Mouse (Mus musculus) MEL (cell line): ENCODE data around the gene Scamp1. TPM values are rescaled to one million over a fixed set of nuclear protein-coding genes. Genes with fewer than 3 reads are reported as not detected.

Experiments
- DNase-seq: peaks from one replicate; pipeline ENCODE4 v3.0.0; 2011; ENCODE audit warnings: low read depth, low spot score
- H3K27ac ChIP-seq: 2 replicates; pipeline ENCODE4 v1.5.1; 2012; ENCODE audit warnings: low read depth, mild to moderate bottlenecking, control low read depth, low read length, moderate library complexity; ENCODE audit not compliant: control insufficient read depth
- H3K27me3 ChIP-seq, 2 experiments: fragments of 150-350 bp in 1 of 2; sonication (generic) in 1 of 2; 2 replicates each; pipeline ENCODE4 v1.6.1; 2012; ENCODE audit warnings: low read length in 2 of 2, mild to moderate bottlenecking in 2 of 2, improper control_type of control experiment in 1 of 2, moderate library complexity in 1 of 2; ENCODE audit not compliant: insufficient read depth in 2 of 2, control insufficient read depth in 1 of 2
- H3K36me3 ChIP-seq, 2 experiments: 2 replicates each; pipeline ENCODE4 v1.6.1; 2012 to 2014; ENCODE audit warnings: low read length in 2 of 2, improper control_type of control experiment in 1 of 2, inconsistent platforms in 1 of 2, mild to moderate bottlenecking in 1 of 2; ENCODE audit not compliant: insufficient read depth in 2 of 2, control insufficient read depth in 1 of 2
- H3K4me1 ChIP-seq, 2 experiments: fragments of 150-350 bp in 1 of 2; sonication (generic) in 1 of 2; 2 replicates each; pipeline ENCODE4 v1.6.1; 2012; ENCODE audit warnings: low read length in 2 of 2, improper control_type of control experiment in 1 of 2, mild to moderate bottlenecking in 1 of 2; ENCODE audit not compliant: insufficient read depth in 2 of 2, control insufficient read depth in 1 of 2
- H3K4me3 ChIP-seq, 2 experiments: fragments of 150-350 bp in 1 of 2; sonication (generic) in 1 of 2; 2 replicates each; pipeline ENCODE4 v1.5.1; 2012; ENCODE audit warnings: low read depth in 2 of 2, low read length in 2 of 2, mild to moderate bottlenecking in 2 of 2, moderate library complexity in 2 of 2, control low read depth in 1 of 2, improper control_type of control experiment in 1 of 2; ENCODE audit not compliant: control insufficient read depth in 1 of 2, insufficient read depth in 1 of 2
- H3K79me2 ChIP-seq: 2 replicates; pipeline ENCODE4 v1.6.1; 2012; ENCODE audit warnings: mild to moderate bottlenecking, low read length, moderate library complexity; ENCODE audit not compliant: control insufficient read depth, poor library complexity, insufficient read depth
- H3K9ac ChIP-seq: 2 replicates; pipeline ENCODE4 v1.6.1; 2012; ENCODE audit warnings: low read depth, mild to moderate bottlenecking, control low read depth, low read length, moderate library complexity; ENCODE audit not compliant: control insufficient read depth, poor library complexity, severe bottlenecking
- H3K9me3 ChIP-seq: fragments of 150-350 bp; sonication (generic); replicated peaks from 2 replicates; pipeline ENCODE4 v1.6.1; 2012; ENCODE audit warnings: mild to moderate bottlenecking, low read length, improper control_type of control experiment, moderate library complexity; ENCODE audit not compliant: insufficient read depth
- CHD2 ChIP-seq: IDR thresholded peaks from 2 replicates; pipeline ENCODE4 v1.6.1; 2011; ENCODE audit warnings: low read length, improper control_type of control experiment
- CTCF ChIP-seq, 3 experiments: IDR thresholded peaks in 2 of 3; conservative IDR thresholded peaks in 1 of 3; 2 replicates each; pipeline ENCODE4 v1.5.1; 2011 to 2012; ENCODE audit warnings: low read length in 3 of 3, low read depth in 2 of 3, mild to moderate bottlenecking in 2 of 3, improper control_type of control experiment in 1 of 3, inconsistent platforms in 1 of 3, mixed read lengths in 1 of 3, moderate library complexity in 1 of 3; ENCODE audit not compliant: control insufficient read depth in 1 of 3, insufficient read depth in 1 of 3, poor library complexity in 1 of 3, severe bottlenecking in 1 of 3
- E2F4 ChIP-seq: IDR thresholded peaks from 2 replicates; pipeline ENCODE4 v1.6.1; 2011; ENCODE audit warnings: low read depth, low read length, improper control_type of control experiment, borderline replicate concordance
- ELF1 ChIP-seq: IDR thresholded peaks from 2 replicates; pipeline ENCODE4 v1.6.1; 2014; ENCODE audit warnings: low read depth, mild to moderate bottlenecking, inconsistent platforms, low read length, improper control_type of control experiment, moderate library complexity
- EP300 ChIP-seq, 2 experiments: IDR thresholded peaks; 2 replicates each; pipeline ENCODE4 v1.6.1; 2011; ENCODE audit warnings: improper control_type of control experiment in 2 of 2, low read length in 2 of 2, low read depth in 1 of 2, mild to moderate bottlenecking in 1 of 2
- ETS1 ChIP-seq: IDR thresholded peaks from 2 replicates; pipeline ENCODE4 v1.6.1; 2012; ENCODE audit warnings: low read depth, mild to moderate bottlenecking, inconsistent platforms, low read length, improper control_type of control experiment, moderate library complexity
- GABPA ChIP-seq: IDR thresholded peaks from 2 replicates; pipeline ENCODE4 v1.6.1; 2012; ENCODE audit warnings: low read depth, mild to moderate bottlenecking, inconsistent platforms, low read length, improper control_type of control experiment, moderate library complexity
- GATA1 ChIP-seq: IDR thresholded peaks from 2 replicates; pipeline ENCODE4 v1.6.1; 2011; ENCODE audit warnings: low read depth, low read length, improper control_type of control experiment
- JUND ChIP-seq: IDR thresholded peaks from 2 replicates; pipeline ENCODE4 v1.6.1; 2011; ENCODE audit warnings: low read depth, mild to moderate bottlenecking, improper control_type of control experiment, low read length
- KAT2A ChIP-seq: conservative IDR thresholded peaks from 2 replicates; pipeline ENCODE4 v1.6.1; 2012; ENCODE audit warnings: low read depth, low read length, improper control_type of control experiment, inconsistent platforms
- MAX ChIP-seq: IDR thresholded peaks from 2 replicates; pipeline ENCODE4 v1.6.1; 2011; ENCODE audit warnings: low read length, improper control_type of control experiment
- MAZ ChIP-seq: IDR thresholded peaks from 2 replicates; pipeline ENCODE4 v1.6.1; 2012; ENCODE audit warnings: low read depth, mild to moderate bottlenecking, inconsistent platforms, low read length, improper control_type of control experiment
- MEF2A ChIP-seq: IDR thresholded peaks from 2 replicates; pipeline ENCODE4 v1.6.1; 2014; ENCODE audit warnings: low read depth, mild to moderate bottlenecking, inconsistent platforms, low read length, improper control_type of control experiment; ENCODE audit not compliant: poor library complexity, insufficient replicate concordance, severe bottlenecking; ENCODE audit errors: extremely low read depth
- MXI1 ChIP-seq: IDR thresholded peaks from 2 replicates; pipeline ENCODE4 v1.6.1; 2011; ENCODE audit warnings: mild to moderate bottlenecking, low read depth, low read length, improper control_type of control experiment
- MYB ChIP-seq: IDR thresholded peaks from 2 replicates; pipeline ENCODE4 v1.6.1; 2011; ENCODE audit warnings: mild to moderate bottlenecking, low read depth, low read length, improper control_type of control experiment
- NELFE ChIP-seq: IDR thresholded peaks from 2 replicates; pipeline ENCODE4 v1.6.1; 2011; ENCODE audit warnings: low read depth, low read length, improper control_type of control experiment
- NRF1 ChIP-seq: IDR thresholded peaks from 2 replicates; pipeline ENCODE4 v1.6.1; 2014; ENCODE audit warnings: low read depth, mild to moderate bottlenecking, inconsistent platforms, low read length, improper control_type of control experiment, moderate library complexity; ENCODE audit not compliant: poor library complexity, insufficient read depth, severe bottlenecking
- POLR2A ChIP-seq, 2 experiments: IDR thresholded peaks; 2 replicates each; pipeline ENCODE4 v1.6.1; 2011 to 2012; ENCODE audit warnings: low read length in 2 of 2, mild to moderate bottlenecking in 2 of 2, control low read depth in 1 of 2, improper control_type of control experiment in 1 of 2, low read depth in 1 of 2, moderate library complexity in 1 of 2; ENCODE audit not compliant: control insufficient read depth in 1 of 2, insufficient read depth in 1 of 2, poor library complexity in 1 of 2
- POLR2AphosphoS2 ChIP-seq: IDR thresholded peaks from 2 replicates; pipeline ENCODE4 v1.6.1; 2011; ENCODE audit warnings: low read length, improper control_type of control experiment
- POLR2AphosphoS5 ChIP-seq: IDR thresholded peaks from 2 replicates; pipeline ENCODE4 v1.6.1; 2012; ENCODE audit warnings: low read depth, borderline replicate concordance, mild to moderate bottlenecking, inconsistent platforms, low read length, moderate library complexity, mixed read lengths
- RAD21 ChIP-seq: IDR thresholded peaks from 2 replicates; pipeline ENCODE4 v1.6.1; 2011; ENCODE audit warnings: mild to moderate bottlenecking, low read depth, low read length, improper control_type of control experiment
- RCOR1 ChIP-seq: IDR thresholded peaks from 2 replicates; pipeline ENCODE4 v1.6.1; 2012; ENCODE audit warnings: low read depth, mild to moderate bottlenecking, inconsistent platforms, low read length, improper control_type of control experiment
- SIN3A ChIP-seq: IDR thresholded peaks from 2 replicates; pipeline ENCODE4 v1.6.1; 2012; ENCODE audit warnings: low read length, improper control_type of control experiment, inconsistent platforms
- TAL1 ChIP-seq: IDR thresholded peaks from 2 replicates; pipeline ENCODE4 v1.6.1; 2012; ENCODE audit warnings: mild to moderate bottlenecking, inconsistent platforms, low read length, moderate library complexity, mixed read lengths
- TCF12 ChIP-seq: IDR thresholded peaks from 2 replicates; pipeline ENCODE4 v1.6.1; 2014; ENCODE audit warnings: low read depth, mild to moderate bottlenecking, inconsistent platforms, low read length, improper control_type of control experiment, moderate library complexity
- UBTF ChIP-seq: IDR thresholded peaks from 2 replicates; pipeline ENCODE4 v1.6.1; 2012; ENCODE audit warnings: low read depth, mild to moderate bottlenecking, inconsistent platforms, low read length, improper control_type of control experiment, moderate library complexity, borderline replicate concordance; ENCODE audit not compliant: insufficient read depth
- USF2 ChIP-seq, 2 experiments: IDR thresholded peaks; 2 replicates each; pipeline ENCODE4 v1.6.1; 2011 to 2012; ENCODE audit warnings: improper control_type of control experiment in 2 of 2, low read length in 2 of 2, borderline replicate concordance in 1 of 2, inconsistent platforms in 1 of 2, low read depth in 1 of 2, mild to moderate bottlenecking in 1 of 2; ENCODE audit not compliant: insufficient read depth in 1 of 2
- ZKSCAN1 ChIP-seq: IDR thresholded peaks from 2 replicates; pipeline ENCODE4 v1.6.1; 2012; ENCODE audit warnings: low read depth, mild to moderate bottlenecking, inconsistent platforms, low read length, improper control_type of control experiment, moderate library complexity
- ZMIZ1 ChIP-seq: IDR thresholded peaks from 2 replicates; pipeline ENCODE4 v1.6.1; 2012; ENCODE audit warnings: low read depth, mild to moderate bottlenecking, inconsistent platforms, low read length, improper control_type of control experiment, moderate library complexity
- polyA plus RNA-seq, 2 experiments: library from polyadenylated mRNA; stranded (reverse) in 1 of 2; unstranded in 1 of 2; fragments of >175 nt in 1 of 2; fragments of >200 nt in 1 of 2; gene quantifications; 2 replicates each; pipeline versions ENCODE4 v1.2.1 to v1.2.4; 2012; ENCODE audit warnings: low replicate concordance in 2 of 2, low read depth in 1 of 2; ENCODE audit not compliant: insufficient read length in 2 of 2, insufficient read depth in 1 of 2, missing spikeins in 1 of 2
- total RNA-seq: library from RNA; depleted of rRNA; stranded (reverse); fragments of 300-350 nt; gene quantifications from 2 replicates; pipeline ENCODE4 v1.2.3, GENCODE M21; 2012

Gene Scamp1
- total and polyA plus RNA-seq, 3 experiments = 0.03 TPM; not detected in 2

DNA sequence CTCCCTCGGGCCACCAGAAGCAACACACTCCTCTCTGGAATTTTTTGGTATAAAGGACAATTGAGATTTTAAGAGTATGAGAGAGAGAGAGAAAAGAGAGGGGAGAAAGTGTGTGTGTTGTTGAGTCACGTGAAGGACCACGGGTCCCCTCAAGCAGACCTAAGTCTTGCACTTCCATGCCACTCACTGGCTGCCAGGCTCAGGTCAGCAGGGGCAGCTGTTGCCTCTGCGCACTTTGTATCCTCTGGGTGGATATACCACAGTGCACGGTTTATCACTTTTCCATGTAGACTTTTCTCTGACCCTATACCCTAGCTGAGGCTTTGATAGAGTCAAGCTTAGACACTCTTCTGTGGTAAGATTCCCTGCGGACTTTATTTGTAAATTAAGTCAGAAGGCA, 100.0 kb downstream of the Scamp1 start:
- Histone ChIP-seq H3K9me3 (no peaks in the 10 kb centered on the region), H3K36me3 (peaks cover 9 to 28% of the 10 kb centered on the region in 2 experiments)
- TF ChIP-seq JUND (no peak), MXI1 (no peak), TAL1 (no peak), UBTF (no peak), MAX (no peak), CHD2 (no peak), GABPA (no peak), POLR2A (IDR thresholded peaks at IDR 0.05; ENCODE audit: control insufficient read depth in 1 of 2, insufficient read depth in 1 of 2, low read depth in 1 of 2, low read length in 2 of 2, poor library complexity in 1 of 2) (no peak), NELFE (no peak), ETS1 (no peak), CTCF (IDR thresholded peaks at IDR 0.05 in 2 of 3, conservative IDR thresholded peaks at IDR 0.05 in 1 of 3; ENCODE audit: control insufficient read depth in 1 of 3, insufficient read depth in 1 of 3, low read depth in 2 of 3, low read length in 3 of 3, poor library complexity in 1 of 3, severe bottlenecking in 1 of 3) (no peak), MYB (no peak), SIN3A (no peak), KAT2A (no peak), USF2 (IDR thresholded peaks at IDR 0.05; ENCODE audit: borderline replicate concordance in 1 of 2, insufficient read depth in 1 of 2, low read depth in 1 of 2, low read length in 2 of 2) (no peak), E2F4 (no peak), POLR2AphosphoS5 (no peak), POLR2AphosphoS2 (no peak)
- TF ChIP-seq, all 39 proteins: peak for 0
- H3K27ac ChIP-seq = no peak overlapping the region
- no peak for DNase-seq
- peaks cover 17 to 31% of the 10 kb centered on the region in 2 experiments for H3K4me1 ChIP-seq
- H3K9ac ChIP-seq = no peak overlapping the region
- no peak overlapping the region for H3K4me3 ChIP-seq
- peaks cover 46% of the 10 kb centered on the region for H3K79me2 ChIP-seq
- no peaks in the 10 kb centered on the region for H3K27me3 ChIP-seq

DNA sequence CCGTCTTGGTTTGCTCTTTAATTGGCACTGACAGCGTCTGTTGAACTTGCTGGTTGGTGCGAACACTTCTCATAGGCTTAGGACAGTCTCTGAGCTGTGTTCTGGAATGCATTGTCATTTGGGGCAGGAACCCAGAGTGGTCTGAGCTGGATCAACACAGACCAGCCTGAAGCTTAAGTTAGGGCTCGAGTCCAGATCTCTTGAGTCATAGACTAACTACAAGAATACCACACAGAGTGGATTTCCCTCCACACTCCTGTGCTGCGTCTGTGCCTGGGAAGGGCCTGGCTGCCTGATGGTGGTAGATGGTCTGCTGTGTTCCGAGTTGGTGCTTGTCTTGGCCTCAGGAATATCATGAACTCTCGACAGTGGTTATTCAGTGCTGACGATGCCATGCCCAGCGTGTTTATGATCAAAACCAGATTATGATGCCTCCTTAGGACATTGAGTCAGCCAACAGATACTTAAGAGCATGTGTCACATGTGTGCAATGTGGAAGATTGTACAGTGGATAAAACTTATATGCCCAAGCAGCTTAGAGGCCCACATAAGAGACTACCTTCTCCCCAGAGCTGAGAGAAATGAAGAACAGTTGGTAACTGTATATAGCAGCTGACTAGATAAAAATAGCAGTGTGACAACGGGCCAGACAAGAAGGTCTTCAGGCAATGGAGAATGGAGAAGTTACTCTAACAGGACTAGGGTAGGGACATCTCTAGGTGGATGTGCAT, 100.8 kb downstream of the Scamp1 start:
- Histone ChIP-seq H3K4me1 (peaks cover 22 to 34% of the 10 kb centered on the region in 2 experiments), H3K9me3 (no peaks in the 10 kb centered on the region), H3K4me3 (no peak overlapping the region), H3K36me3 (peaks cover 7 to 35% of the 10 kb centered on the region in 2 experiments), H3K27ac (peak overlapping the region; percentile 71), H3K9ac (no peak overlapping the region; the same call in 1 of the 2 replicates), H3K27me3 (no peaks in the 10 kb centered on the region), H3K79me2 (peaks cover 47% of the 10 kb centered on the region)
- DNase-seq = peak; percentile 69
- TF ChIP-seq GATA1 = peak; percentile 34
- TF ChIP-seq ZMIZ1 = no peak
- TF ChIP-seq EP300 (IDR thresholded peaks at IDR 0.05; ENCODE audit: low read depth in 1 of 2, low read length in 2 of 2) = peak; percentile 44 to 78; a peak in 3 of 4 replicates
- no peak for TF ChIP-seq RCOR1
- peak; percentile 93 for TF ChIP-seq ETS1
- no peak for TF ChIP-seq JUND
- peak; percentile 69 for TF ChIP-seq MXI1
- TF ChIP-seq MAX = peak; percentile 58; the same call in 1 of the 2 replicates
- no peak for TF ChIP-seq NRF1
- no peak for TF ChIP-seq POLR2AphosphoS2
- no peak for TF ChIP-seq CHD2
- TF ChIP-seq TCF12 = peak; percentile 53; the same call in 1 of the 2 replicates
- no peak for TF ChIP-seq RAD21
- TF ChIP-seq MEF2A = peak; percentile 91; the same call in 1 of the 2 replicates
- peak; percentile 84 for TF ChIP-seq SIN3A
- TF ChIP-seq ELF1 = no peak
- no peak for TF ChIP-seq MAZ
- TF ChIP-seq USF2 (IDR thresholded peaks at IDR 0.05; ENCODE audit: borderline replicate concordance in 1 of 2, insufficient read depth in 1 of 2, low read depth in 1 of 2, low read length in 2 of 2) = no peak
- TF ChIP-seq ZKSCAN1 = no peak
